Mouse (Mus musculus) myocyte (in vitro differentiated cells): ENCODE results near the gene Cep170.

ENCODE experiments used
- CEBPB ChIP-seq: IDR thresholded peaks from 2 replicates; pipeline ENCODE4 v1.6.1; 2011; ENCODE audit warnings: mild to moderate bottlenecking, moderate library complexity; ENCODE audit not compliant: poor library complexity, insufficient read depth, severe bottlenecking
- E2F4 ChIP-seq: IDR thresholded peaks from one replicate; pipeline ENCODE4 v1.6.1; 2011; ENCODE audit warnings: mild to moderate bottlenecking, control low read depth, moderate library complexity; ENCODE audit not compliant: insufficient read depth
- MAX ChIP-seq: IDR thresholded peaks from one replicate; pipeline ENCODE4 v1.6.1; 2011; ENCODE audit warnings: low read depth, mild to moderate bottlenecking, control low read depth
- MYOD1 ChIP-seq, 3 experiments: IDR thresholded peaks; one replicate each; pipeline ENCODE4 v1.6.1; 2011; ENCODE audit warnings: control low read depth in 2 of 3, low read depth in 2 of 3, mild to moderate bottlenecking in 2 of 3, moderate library complexity in 1 of 3; ENCODE audit not compliant: insufficient read length in 2 of 3, control insufficient read depth in 1 of 3
- POLR2A ChIP-seq: IDR thresholded peaks from one replicate; pipeline ENCODE4 v1.6.1; 2011; ENCODE audit warnings: low read depth, mild to moderate bottlenecking, control low read depth, moderate library complexity; ENCODE audit not compliant: insufficient read length
- TCF12 ChIP-seq: IDR thresholded peaks from one replicate; pipeline ENCODE4 v1.6.1; 2011; ENCODE audit warnings: mild to moderate bottlenecking, control low read depth; ENCODE audit not compliant: poor library complexity, insufficient read depth, severe bottlenecking

DNA sequence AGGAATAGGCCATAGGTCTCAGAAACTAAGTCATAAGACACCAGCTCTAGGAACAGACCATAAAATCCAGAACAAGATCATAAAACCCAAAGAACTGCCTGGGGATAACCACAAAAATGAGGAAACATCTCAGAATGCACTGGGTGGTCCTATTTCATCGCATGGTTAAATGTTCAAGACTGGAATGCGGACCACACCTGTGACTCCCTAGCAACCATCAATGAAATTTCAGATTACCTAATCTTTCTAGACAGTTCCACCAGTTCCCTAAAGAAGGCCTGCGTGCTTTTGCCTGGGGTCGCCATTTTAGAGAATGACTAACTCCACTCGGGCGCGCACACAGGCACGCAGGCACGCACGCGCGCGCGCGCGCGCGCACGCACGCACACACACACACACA, 89.1 kb downstream of the Cep170 start:
- TF ChIP-seq POLR2A (no peak), MAX (no peak), CEBPB (no peak), TCF12 (no peak), E2F4 (no peak), MYOD1 (IDR thresholded peaks at IDR 0.05; ENCODE audit: control insufficient read depth in 1 of 3, insufficient read length in 2 of 3, low read depth in 2 of 3) (no peak)
